ENCODE assay signal across 26 mouse cellular contexts in genomic region chr3:140085385-140085784, GRCm38 (mm10).
"Had no signal": no experiment of that assay in that cellular context is flagged by ENCODE, and none has a peak within 500 bp of the region (broad histone marks: within the 10 kb centered on the region; RNA-seq: fewer than 3 reads in every experiment).

No protein-coding gene starts in this region.

- H3K9me3 ChIP-seq: heart, embryonic 13.5 days; heart, embryonic 15.5 days; hindbrain, embryonic 13.5 days; hindbrain, embryonic 15.5 days; kidney, embryonic 15.5 days; limb, embryonic 13.5 days; limb, embryonic 15.5 days; liver, embryonic 12.5 days had no signal

- H3K4me3 ChIP-seq: heart, adult 2 months; heart, embryonic 13.5 days; heart, embryonic 15.5 days; hindbrain, embryonic 13.5 days; hindbrain, embryonic 15.5 days; kidney, embryonic 15.5 days; limb, embryonic 13.5 days; limb, embryonic 15.5 days; liver, embryonic 12.5 days had no signal

- ATAC-seq: forebrain, postnatal 0 days; hindbrain, postnatal 0 days; intestine, embryonic 16.5 days; liver, embryonic 12.5 days had no signal

- H3K9ac ChIP-seq: forebrain, postnatal 0 days; heart, embryonic 13.5 days; heart, embryonic 15.5 days; hindbrain, embryonic 13.5 days; hindbrain, embryonic 15.5 days; kidney, embryonic 15.5 days; limb, embryonic 13.5 days; limb, embryonic 15.5 days; liver, embryonic 12.5 days had no signal

- H3K4me1 ChIP-seq: heart, embryonic 13.5 days; heart, embryonic 15.5 days; hindbrain, embryonic 13.5 days; hindbrain, embryonic 15.5 days; kidney, embryonic 15.5 days; limb, embryonic 13.5 days; limb, embryonic 15.5 days; liver, embryonic 12.5 days had no signal

- H3K27me3 ChIP-seq: heart, embryonic 13.5 days; heart, embryonic 15.5 days; hindbrain, embryonic 13.5 days; hindbrain, embryonic 15.5 days; kidney, embryonic 15.5 days; limb, embryonic 13.5 days; limb, embryonic 15.5 days; liver, embryonic 12.5 days had no signal

- H3K36me3 ChIP-seq: heart, embryonic 13.5 days; heart, embryonic 15.5 days; hindbrain, embryonic 13.5 days; hindbrain, embryonic 15.5 days; kidney, embryonic 15.5 days; limb, embryonic 13.5 days; limb, embryonic 15.5 days; liver, embryonic 12.5 days had no signal

- H3K27ac ChIP-seq: heart, adult 2 months; heart, embryonic 13.5 days; heart, embryonic 15.5 days; hindbrain, embryonic 13.5 days; hindbrain, embryonic 15.5 days; hindbrain, postnatal 0 days; kidney, embryonic 15.5 days; kidney, postnatal 0 days; limb, embryonic 13.5 days; limb, embryonic 15.5 days; liver, embryonic 12.5 days had no signal

- DNase-seq: forebrain, postnatal 0 days; gastrocnemius, postnatal 14 days; gastrocnemius, postnatal 36 days; heart, adult 11 months; heart, adult 2 months; heart, postnatal 14 days; heart, postnatal 36 days; kidney, adult 11 months; kidney, adult 2 months; kidney, adult 9 months; kidney, postnatal 14 days; kidney, postnatal 36 days; layer of hippocampus, adult 9-11 months; left cerebral cortex, postnatal 4 days had no signal

- H3K4me2 ChIP-seq: heart, embryonic 11.5 days; heart, embryonic 13.5 days; heart, embryonic 15.5 days; hindbrain, embryonic 13.5 days; hindbrain, embryonic 15.5 days; kidney, embryonic 15.5 days; limb, embryonic 13.5 days; limb, embryonic 15.5 days; liver, embryonic 12.5 days had no signal
